Mouse (Mus musculus): Measurements from ENCODE around the gene Slc36a2.
A peak's percentile ranks its signal among the peaks of the same experiment; 100 is the strongest.

Gene Slc36a2

DNA sequence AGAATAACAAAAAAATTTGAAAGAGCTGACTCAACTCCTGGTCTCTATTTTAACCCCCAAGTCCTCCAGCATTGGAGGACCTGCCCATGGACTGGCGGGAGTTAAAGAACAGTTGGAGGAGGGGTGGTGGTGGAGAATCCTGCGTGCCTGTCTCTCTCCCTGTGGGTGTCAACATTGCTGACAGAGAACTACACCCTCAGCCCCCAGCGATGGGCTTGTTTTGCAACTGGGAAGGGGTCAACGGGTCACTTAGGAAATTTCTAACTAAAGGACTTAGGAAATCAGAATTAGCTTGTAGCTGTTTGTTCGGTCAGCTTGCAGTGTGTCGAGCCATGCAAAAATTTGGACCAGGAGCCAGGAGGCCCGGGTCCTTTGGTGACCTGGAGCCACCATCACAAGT, 1.8 kb downstream of the Slc36a2 start:
- DNase-seq (ENCODE audit: low spot score): no peak

DNA sequence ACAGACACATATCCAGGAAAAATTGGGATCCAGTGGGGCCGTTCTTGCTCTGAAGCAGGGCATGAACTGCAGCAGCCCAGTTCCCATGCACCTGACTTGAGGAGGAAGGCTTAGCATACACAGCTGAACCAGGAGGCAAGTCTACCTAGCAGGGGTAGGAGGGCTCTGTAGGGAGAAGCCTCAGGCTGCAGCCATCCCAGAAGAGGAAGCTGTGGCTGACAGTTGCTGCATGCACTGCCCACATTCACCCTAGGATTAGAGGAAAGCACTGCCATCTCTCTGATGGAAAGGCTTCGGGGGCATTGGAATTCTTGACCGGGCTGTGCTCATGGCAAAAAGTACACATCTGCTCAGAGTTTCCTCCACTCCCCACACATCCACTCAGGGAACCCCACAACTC, 5.0 kb downstream of the Slc36a2 start:
- no peak for DNase-seq (ENCODE audit: low spot score)

DNA sequence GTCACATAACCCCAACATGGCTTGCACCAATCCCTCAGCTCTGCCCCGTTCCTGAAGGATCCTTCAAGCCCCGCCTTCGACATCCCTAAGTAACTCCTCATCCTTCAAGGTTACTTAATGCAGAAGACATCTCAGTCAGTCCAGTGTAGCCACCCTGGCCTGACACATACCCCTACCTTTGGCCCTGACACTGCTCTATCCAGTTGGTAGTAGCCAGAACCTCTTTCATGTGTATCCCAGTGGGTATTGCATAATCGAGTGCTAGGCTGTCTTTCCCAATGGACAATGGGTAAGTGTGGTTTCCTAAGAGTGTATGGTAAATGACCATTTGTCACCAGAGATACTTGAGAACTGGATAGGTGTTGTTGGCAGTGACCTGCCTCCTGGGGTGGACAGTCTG, 6.0 kb downstream of the Slc36a2 start:
- DNase-seq (ENCODE audit: low spot score): no peak

DNA sequence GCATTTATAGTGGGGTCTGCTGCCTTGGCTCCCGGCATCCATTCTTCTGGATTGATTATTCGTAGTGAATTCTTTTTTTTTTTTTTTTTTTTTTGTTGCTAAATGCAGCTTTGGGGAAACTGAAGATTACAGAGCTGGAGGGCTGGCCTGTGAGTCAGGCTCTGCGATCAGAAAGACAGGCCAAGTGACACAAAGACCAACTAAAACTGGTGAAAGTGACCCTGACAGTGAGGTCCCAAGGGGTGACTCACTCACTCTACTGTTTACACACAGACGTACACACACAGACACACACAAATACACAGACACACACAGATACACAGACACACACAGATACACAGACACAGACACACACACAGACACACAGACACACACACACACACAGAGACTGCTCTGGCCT, 14.4 kb downstream of the Slc36a2 start:
- DNase-seq (ENCODE audit: low spot score): no peak

DNA sequence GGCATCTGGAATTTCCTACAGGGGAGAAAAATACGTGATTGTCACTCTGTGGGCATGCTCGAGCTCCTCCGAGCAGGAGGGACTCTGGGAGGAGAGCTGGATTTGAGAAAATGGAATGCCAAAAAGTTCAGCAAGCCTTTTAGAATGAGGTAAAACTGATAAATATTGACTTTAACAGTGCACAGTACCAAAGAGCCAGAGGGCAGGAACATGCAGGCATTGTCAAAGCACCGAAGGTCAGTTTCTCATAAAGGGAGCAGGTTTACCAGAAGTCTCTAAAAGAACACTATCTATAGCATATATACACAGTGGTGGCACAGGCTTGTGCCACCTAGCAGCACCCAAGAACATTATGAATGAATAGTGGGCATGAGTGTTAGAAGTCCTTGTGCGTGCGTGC, 16.0 kb downstream of the Slc36a2 start:
- no peak for DNase-seq (ENCODE audit: low spot score)

DNA sequence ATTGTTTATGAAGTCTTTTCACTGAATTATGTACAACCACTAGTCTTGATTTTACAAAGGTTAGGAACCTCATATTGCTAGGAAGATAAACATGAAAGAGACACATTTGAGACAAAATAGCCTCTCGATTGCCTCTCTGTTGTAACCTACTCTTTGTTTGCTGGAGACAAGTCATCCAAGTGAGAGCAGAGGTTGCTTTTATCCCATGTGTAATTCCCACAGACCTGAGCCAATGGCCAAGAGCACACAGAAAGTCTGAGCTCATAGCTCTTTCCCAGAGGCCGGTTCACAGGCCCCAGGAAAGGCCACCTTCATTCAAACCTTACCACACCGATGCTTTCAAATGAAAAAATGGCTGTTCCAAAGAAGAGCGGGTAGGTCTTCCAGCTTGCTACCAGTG, 16.4 kb downstream of the Slc36a2 start:
- DNase-seq (ENCODE audit: low spot score): no peak

DNA sequence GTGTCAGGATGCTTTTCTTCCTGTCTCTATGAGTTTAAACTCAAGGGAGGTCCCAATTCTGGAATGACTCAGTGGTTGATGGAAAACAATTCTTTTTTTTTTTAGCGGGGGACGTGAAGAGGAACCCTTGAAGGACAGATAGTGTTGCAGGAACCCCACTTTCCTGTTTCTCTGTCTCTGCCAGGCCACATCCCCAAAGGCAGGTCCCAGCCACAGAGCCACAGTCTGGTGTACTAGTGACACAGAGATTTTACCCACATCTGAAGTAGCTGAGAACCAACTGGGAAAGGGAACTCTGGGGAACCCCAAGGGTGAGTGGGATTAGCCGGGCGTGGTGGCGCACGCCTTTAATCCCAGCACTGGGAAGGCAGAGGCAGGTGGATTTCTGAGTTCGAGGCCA, 19.1 kb downstream of the Slc36a2 start:
- no peak for DNase-seq (ENCODE audit: low spot score)

DNA sequence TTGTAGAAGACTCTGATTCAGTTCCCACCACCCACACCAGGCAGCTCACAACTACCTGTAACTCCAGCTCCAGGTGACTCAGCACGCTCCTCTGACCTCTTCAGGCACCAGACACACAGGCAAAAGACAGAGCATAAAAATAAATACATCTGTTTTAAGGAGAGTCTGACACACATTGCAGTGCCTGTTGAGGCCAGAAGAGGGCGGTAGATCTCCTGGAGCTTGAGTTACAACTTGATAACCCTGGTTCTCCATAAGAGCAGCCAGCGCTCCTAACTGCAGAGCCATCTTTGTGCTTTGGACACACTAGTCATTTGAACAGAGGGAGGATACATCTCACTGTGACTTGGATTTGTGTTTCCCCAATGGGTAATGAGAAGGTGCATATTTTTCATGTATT, 20.2 kb downstream of the Slc36a2 start:
- peak; percentile 34 for DNase-seq (ENCODE audit: low spot score)

DNA sequence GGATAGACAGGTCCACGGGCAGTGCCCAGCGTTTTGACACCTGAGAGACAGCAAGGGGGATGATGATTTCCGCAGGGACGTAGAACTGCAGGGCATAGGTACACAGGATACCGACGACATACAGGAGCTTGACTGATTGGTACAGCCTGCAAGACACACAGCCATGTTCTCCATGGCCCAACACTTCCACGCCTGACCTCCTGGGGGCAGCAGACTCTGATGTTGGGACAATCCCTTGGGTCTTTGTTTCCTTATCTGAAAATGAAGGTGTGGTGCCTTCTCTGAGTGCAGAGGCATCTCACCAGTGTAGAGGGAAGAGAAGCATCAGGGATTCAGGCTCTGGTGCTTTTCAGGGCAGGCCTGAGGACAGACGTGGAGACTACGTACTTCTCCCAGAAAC, 22.2 kb downstream of the Slc36a2 start:
- peak; percentile 46 for DNase-seq (ENCODE audit: low spot score)

DNA sequence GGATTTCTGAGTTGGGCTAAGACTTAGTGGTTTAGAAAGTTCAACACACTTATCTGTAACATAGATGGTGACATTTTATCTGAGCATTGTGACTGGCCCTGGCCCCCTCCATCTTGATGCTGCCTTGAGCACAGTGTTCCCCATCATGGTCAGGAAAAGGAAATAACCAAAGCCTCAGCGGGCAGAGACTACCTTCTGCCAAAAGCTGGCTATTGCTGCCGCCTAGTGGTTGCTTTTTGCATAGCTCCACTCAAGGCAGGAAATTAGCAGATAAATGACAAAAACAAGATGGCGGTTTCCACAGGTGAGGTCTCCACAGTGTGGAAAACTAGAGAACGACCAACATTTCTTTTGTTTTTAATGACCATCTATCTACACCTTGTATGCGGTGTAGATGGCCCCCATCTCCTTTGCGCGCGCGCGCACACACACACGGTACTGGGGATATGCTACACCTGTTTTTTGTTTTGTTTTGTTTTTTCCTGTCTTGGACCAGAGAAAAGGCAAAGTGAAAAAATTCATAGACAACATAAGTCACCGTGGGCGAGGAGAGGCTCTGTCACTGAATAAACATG, 26.0 kb downstream of the Slc36a2 start:
- peak; percentile 88 for DNase-seq (ENCODE audit: low spot score)

DNA sequence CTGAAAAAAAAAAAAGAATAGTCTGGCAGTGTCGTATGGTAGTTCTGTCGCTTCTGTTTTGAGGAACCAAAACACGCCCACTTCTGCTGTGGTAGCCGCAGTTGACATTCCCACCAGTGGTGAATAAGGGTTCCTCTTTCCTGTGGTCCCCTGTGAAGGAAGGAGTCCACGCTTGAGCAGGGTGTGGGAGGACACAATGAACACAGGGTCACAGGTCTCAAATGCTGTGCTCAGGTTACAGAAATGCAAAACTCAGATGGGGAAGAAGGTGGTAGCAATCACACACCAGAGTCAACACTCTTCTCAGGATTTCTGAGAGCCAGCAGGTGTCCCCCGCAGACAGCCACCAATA, 29.8 kb downstream of the Slc36a2 start:
- DNase-seq (ENCODE audit: low spot score): no peak

DNA sequence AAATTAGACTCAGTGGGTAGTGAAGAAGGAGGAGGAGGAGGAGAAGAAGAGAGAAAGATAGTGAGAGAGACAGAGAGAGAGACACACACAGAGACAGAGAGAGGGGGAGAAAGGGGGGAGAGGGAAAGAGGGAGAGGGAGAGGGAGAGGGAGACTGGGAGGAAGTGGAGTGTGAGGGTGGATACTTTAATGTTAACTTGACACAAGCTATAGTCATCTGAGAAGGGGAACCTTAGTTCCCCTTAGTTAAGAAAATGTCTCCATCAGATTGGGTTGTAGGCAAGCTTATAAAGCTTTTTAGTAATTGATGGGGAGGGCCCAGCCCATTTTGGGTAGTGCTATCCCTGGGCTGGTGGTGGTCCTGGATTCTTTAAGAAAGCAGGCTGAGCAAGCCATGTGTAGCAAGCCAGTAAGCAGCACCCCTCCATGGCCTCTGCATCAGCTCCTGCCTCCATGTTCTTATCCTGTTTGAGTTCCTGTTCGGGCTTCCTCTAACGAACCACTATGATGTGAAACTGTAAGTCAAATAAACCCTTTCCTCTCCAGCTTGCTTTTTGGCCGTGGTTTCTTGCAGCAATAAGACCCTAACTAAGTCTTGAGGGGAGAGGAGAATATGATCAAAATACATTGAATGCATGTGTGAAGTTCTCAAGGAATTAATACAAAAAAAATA, 30.3 kb downstream of the Slc36a2 start:
- DNase-seq (ENCODE audit: low spot score): no peak

DNA sequence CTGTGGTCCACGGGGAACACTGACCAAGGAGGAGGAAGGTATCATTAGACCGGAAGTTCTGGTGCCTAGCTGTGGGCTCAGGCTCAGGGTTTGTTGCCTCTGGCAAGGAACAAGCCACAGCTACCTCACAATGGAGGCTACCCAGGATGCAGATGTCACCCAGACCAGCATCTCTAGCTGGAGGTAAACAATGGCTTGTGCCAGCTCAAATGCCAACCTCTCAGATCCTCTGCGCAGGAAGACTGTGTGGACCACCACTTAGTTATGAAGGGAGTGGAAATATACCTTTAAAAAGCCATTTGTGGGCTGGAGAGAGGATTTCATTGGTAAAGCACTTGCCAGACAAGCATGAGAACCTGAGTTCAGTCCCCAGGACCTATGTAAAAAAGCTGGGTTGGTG, 33.3 kb downstream of the Slc36a2 start, which contains the start of gene Slc36a3:
Gene Slc36a3 (minus strand): TSS at position 101 of the 400 bp plus-strand sequence.
- no peak for DNase-seq (ENCODE audit: low spot score)

DNA sequence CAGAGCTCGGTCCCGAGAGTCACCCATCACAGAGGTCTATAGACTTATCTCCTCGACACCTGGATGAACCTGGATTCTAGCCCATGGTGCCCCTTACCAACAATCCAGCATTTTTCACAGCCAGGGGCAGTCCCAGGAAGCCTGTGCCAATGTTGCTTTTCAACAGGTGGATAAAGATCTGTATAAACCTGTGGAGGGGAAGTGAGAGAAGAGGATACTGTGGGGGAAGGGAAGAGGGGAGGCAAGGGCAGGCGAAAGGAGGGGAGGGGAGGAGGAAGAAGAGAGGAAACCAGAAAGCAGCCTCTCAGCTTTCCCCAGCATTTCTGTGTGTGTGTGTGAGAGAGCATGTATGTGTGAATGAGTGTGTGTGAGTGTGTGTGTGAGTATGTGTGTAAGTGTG, 36.4 kb downstream of the Slc36a2 start:
- DNase-seq (ENCODE audit: low spot score): no peak

DNA sequence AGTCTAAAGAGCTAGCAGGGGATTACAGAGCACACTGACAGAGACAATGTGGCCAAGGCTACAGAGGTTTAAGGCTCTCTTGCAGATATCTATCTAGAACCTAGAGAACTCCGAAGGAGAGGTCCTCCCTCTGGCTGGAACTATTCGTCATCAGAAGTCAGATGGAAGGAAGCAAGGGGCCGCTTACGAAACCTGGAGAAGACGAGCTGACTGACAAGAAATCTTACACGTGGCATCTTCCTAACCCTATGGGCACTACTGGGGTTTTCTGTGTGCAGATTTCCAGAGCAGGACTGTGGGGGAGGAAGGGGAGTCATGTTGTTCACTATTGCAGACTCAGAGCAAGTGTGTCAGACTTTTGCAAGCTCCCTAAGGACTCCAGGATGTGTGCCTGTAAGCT, 37.5 kb downstream of the Slc36a2 start:
- no peak for DNase-seq (ENCODE audit: low spot score)

DNA sequence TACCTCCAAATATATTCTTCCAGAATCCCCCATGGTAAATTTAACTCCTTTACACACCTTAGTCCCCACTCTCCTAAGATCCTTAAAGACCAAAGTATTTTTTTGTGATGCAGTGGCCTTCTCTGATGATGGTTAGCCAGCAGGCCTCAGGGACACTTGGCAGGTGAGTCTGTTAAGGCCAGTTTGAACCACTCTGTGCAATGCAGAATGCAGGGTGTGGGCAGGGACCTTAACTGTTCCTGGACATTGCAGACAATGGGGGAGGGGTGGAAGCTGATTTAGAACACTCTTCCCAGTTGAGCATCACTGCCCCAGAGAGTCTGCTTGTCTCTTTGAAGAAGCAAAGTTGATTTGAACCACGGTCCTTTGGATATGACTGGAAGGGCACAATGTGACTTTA, 38.0 kb downstream of the Slc36a2 start:
- DNase-seq (ENCODE audit: low spot score): no peak

DNA sequence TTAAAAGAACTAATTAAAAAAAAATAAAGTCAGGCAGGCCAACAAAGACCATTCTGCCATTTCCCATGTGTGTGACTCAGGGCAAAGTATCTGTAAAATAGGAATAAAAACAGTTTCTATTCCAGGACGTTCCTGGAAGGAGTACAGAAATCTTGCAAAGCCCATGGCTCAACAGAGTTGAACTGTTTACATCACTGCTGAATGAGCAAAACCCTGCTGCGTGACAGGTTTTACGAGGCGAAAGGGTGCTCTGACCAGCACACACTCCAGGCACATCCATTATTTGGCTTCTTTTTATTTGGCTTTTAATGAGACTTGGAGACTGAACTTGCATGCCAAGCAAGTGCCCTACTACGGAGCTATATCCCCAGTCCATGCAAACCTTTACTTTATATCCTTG, 40.9 kb downstream of the Slc36a2 start:
- DNase-seq (ENCODE audit: low spot score): no peak

DNA sequence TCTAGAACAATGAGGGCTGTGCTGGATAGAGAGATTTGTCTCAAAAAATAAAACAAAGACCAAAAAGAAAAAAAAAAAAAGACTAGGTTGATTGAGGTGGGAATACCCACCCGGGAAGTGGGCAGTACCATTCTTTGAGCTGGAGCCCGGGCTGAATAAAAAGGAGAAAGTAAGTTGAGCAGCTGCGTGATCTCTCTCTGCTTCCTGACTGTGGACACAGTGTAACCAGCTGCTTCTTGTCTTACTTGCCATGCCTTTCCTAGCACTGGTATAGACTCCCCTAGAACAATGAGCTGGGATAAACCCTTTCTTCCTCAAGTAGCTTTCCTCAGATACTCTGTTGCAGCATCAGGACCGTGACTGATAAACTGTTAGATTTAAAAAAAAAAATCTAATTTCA, 43.4 kb downstream of the Slc36a2 start:
- no peak for DNase-seq (ENCODE audit: low spot score)

DNA sequence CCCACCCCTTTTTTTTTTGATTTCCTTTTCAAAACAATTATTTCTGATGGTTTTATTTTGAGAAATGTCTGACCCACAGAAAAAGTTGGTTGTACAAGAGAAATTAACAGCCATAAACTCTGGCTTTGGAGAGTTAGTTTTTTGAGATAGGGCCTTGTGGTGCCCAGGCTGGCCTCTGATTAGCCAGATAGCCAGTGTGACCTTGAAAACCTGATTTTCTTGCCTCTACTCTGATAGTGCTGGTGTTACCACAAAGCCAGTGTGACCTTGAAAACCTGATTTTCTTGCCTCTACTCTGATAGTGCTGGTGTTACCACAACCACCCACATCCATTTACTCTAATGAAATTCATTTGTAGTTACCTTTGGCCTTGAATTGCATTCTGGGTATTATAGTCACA, 47.2 kb downstream of the Slc36a2 start:
- no peak for DNase-seq (ENCODE audit: low spot score)

DNA sequence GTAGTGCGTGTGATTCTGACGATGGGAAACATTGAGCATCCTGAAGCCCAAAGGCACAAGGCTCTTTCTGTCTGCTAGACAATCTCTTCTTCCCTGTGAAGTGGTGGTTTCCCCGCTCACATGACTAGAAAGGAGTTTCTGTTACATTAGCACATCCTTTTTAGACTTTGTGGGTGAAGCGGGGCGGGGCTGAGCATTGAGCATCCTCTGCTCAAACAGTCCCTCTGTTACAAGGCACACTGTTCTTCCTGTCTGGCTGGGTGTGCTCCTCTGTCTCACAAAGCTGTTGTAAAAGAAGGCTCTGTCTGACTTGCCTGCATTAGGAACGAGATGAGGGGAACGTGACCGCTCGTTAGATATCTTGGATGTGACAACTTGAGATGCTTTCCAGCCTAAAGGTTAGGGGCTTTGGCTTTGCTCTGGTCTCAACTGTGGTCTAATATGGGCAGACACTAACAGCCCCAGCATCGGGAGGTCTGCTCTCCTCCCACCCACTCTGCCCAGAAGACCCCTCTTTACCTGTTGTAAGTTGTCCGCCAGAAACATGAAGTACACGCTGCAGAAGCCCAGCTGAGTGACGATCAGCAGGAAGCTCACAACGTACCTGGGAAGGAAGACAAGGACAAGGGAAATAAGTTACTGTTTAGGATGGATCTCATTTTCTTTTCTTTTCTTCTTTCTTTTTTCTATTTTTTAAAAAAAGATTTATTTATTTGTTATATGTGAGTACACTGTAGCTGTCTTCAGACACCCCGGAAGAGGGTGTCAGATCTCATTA, 47.9 kb downstream of the Slc36a2 start:
- DNase-seq (ENCODE audit: low spot score): no peak

DNA sequence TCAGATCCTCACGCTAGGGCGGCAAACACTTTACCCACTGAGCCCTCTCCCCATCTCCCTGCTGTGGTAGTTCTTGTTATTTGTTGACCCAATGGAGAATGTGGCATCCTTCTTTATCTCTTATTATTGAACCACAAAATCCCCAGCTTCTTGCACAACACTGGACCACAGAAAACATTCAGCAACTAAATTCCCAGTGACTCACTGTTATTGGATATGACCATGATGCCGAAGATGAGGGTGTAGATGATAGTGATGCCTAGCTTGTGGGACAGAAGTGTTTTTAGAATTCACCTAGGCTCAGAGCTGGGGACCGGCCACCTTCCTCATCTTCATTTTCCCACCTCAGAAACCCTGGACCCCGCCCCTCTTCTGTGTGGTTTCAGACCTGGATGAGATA, 50.0 kb downstream of the Slc36a2 start:
- no peak for DNase-seq (ENCODE audit: low spot score)

DNA sequence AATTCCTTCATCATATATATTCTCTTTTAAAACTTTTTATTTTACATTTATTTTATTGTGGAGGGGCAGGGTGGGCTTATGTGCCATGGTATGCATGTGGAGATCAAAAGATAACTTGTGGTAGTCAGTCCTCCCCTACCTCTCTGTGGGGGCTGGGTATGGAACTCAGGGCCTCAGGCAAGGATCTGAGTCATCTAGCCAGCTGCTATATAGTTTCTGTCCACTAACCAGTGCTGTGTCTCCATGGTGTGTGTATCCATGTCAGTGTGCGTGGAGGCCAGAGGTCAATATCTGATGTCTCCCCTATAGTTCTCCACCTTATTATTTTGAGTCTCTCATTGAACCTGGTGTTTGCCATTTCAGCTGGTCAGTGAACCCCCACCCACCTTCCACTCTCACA, 50.5 kb downstream of the Slc36a2 start:
- DNase-seq (ENCODE audit: low spot score): no peak

DNA sequence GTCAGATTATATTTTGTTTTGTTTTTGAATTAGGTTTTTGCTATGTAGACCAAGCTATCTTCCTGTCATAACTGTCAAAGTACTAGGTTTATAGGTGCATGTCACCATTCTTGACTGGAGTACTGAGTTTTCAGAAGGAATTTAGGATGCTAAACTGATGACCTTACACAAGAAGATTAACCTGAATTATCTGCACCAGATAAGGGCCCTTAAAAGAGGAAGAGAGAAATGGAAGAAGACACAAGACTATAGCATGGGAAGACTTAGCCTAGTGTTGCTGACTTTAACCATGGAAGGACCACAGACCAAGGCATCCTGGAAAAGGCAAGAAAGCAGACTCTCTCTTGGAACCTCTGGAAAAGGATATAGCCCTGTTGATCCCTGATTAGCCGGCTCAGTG, 51.7 kb downstream of the Slc36a2 start:
- DNase-seq (ENCODE audit: low spot score): no peak

DNA sequence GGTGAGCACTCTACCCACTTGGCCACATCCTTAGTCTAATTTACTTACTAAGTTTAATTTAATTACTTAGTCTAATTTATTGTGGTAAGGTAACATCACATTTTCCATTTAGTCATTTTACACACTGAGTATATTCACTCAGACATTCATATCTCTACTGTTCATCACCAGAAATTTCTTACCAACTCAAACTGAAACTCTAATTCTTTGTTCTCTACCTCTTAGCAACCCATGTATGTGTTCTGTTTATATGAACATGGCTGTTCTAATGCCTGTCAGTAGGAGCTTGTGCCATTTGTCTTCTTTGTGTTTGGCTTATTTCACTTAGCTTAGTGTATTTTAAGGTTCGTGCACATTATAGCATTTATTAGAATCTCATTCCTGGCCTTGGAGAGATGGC, 52.9 kb downstream of the Slc36a2 start:
- DNase-seq (ENCODE audit: low spot score): no peak
